Mouse (Mus musculus) MEL (cell line): Measurements from ENCODE around the gene Upk2. TPM values are rescaled to one million over a fixed set of nuclear protein-coding genes. Genes with fewer than 3 reads are reported as not detected.

Experiments
- DNase-seq: peaks from one replicate; pipeline ENCODE4 v3.0.0; 2011; ENCODE audit warnings: low read depth, low spot score
- H3K27ac ChIP-seq: 2 replicates; pipeline ENCODE4 v1.5.1; 2012; ENCODE audit warnings: low read depth, mild to moderate bottlenecking, control low read depth, low read length, moderate library complexity; ENCODE audit not compliant: control insufficient read depth
- H3K27me3 ChIP-seq, 2 experiments: fragments of 150-350 bp in 1 of 2; sonication (generic) in 1 of 2; 2 replicates each; pipeline ENCODE4 v1.6.1; 2012; ENCODE audit warnings: low read length in 2 of 2, mild to moderate bottlenecking in 2 of 2, improper control_type of control experiment in 1 of 2, moderate library complexity in 1 of 2; ENCODE audit not compliant: insufficient read depth in 2 of 2, control insufficient read depth in 1 of 2
- H3K36me3 ChIP-seq, 2 experiments: 2 replicates each; pipeline ENCODE4 v1.6.1; 2012 to 2014; ENCODE audit warnings: low read length in 2 of 2, improper control_type of control experiment in 1 of 2, inconsistent platforms in 1 of 2, mild to moderate bottlenecking in 1 of 2; ENCODE audit not compliant: insufficient read depth in 2 of 2, control insufficient read depth in 1 of 2
- H3K4me1 ChIP-seq, 2 experiments: fragments of 150-350 bp in 1 of 2; sonication (generic) in 1 of 2; 2 replicates each; pipeline ENCODE4 v1.6.1; 2012; ENCODE audit warnings: low read length in 2 of 2, improper control_type of control experiment in 1 of 2, mild to moderate bottlenecking in 1 of 2; ENCODE audit not compliant: insufficient read depth in 2 of 2, control insufficient read depth in 1 of 2
- H3K4me3 ChIP-seq, 2 experiments: fragments of 150-350 bp in 1 of 2; sonication (generic) in 1 of 2; 2 replicates each; pipeline ENCODE4 v1.5.1; 2012; ENCODE audit warnings: low read depth in 2 of 2, low read length in 2 of 2, mild to moderate bottlenecking in 2 of 2, moderate library complexity in 2 of 2, control low read depth in 1 of 2, improper control_type of control experiment in 1 of 2; ENCODE audit not compliant: control insufficient read depth in 1 of 2, insufficient read depth in 1 of 2
- H3K79me2 ChIP-seq: 2 replicates; pipeline ENCODE4 v1.6.1; 2012; ENCODE audit warnings: mild to moderate bottlenecking, low read length, moderate library complexity; ENCODE audit not compliant: control insufficient read depth, poor library complexity, insufficient read depth
- H3K9ac ChIP-seq: 2 replicates; pipeline ENCODE4 v1.6.1; 2012; ENCODE audit warnings: low read depth, mild to moderate bottlenecking, control low read depth, low read length, moderate library complexity; ENCODE audit not compliant: control insufficient read depth, poor library complexity, severe bottlenecking
- H3K9me3 ChIP-seq: fragments of 150-350 bp; sonication (generic); replicated peaks from 2 replicates; pipeline ENCODE4 v1.6.1; 2012; ENCODE audit warnings: mild to moderate bottlenecking, low read length, improper control_type of control experiment, moderate library complexity; ENCODE audit not compliant: insufficient read depth
- BHLHE40 ChIP-seq: IDR thresholded peaks from 2 replicates; pipeline ENCODE4 v1.6.1; 2012; ENCODE audit warnings: low read depth, mild to moderate bottlenecking, inconsistent platforms, low read length, improper control_type of control experiment, borderline replicate concordance
- CTCF ChIP-seq, 3 experiments: IDR thresholded peaks in 2 of 3; conservative IDR thresholded peaks in 1 of 3; 2 replicates each; pipeline ENCODE4 v1.5.1; 2011 to 2012; ENCODE audit warnings: low read length in 3 of 3, low read depth in 2 of 3, mild to moderate bottlenecking in 2 of 3, improper control_type of control experiment in 1 of 3, inconsistent platforms in 1 of 3, mixed read lengths in 1 of 3, moderate library complexity in 1 of 3; ENCODE audit not compliant: control insufficient read depth in 1 of 3, insufficient read depth in 1 of 3, poor library complexity in 1 of 3, severe bottlenecking in 1 of 3
- EP300 ChIP-seq, 2 experiments: IDR thresholded peaks; 2 replicates each; pipeline ENCODE4 v1.6.1; 2011; ENCODE audit warnings: improper control_type of control experiment in 2 of 2, low read length in 2 of 2, low read depth in 1 of 2, mild to moderate bottlenecking in 1 of 2
- ETS1 ChIP-seq: IDR thresholded peaks from 2 replicates; pipeline ENCODE4 v1.6.1; 2012; ENCODE audit warnings: low read depth, mild to moderate bottlenecking, inconsistent platforms, low read length, improper control_type of control experiment, moderate library complexity
- MAX ChIP-seq: IDR thresholded peaks from 2 replicates; pipeline ENCODE4 v1.6.1; 2011; ENCODE audit warnings: low read length, improper control_type of control experiment
- MAZ ChIP-seq: IDR thresholded peaks from 2 replicates; pipeline ENCODE4 v1.6.1; 2012; ENCODE audit warnings: low read depth, mild to moderate bottlenecking, inconsistent platforms, low read length, improper control_type of control experiment
- MXI1 ChIP-seq: IDR thresholded peaks from 2 replicates; pipeline ENCODE4 v1.6.1; 2011; ENCODE audit warnings: mild to moderate bottlenecking, low read depth, low read length, improper control_type of control experiment
- MYC ChIP-seq: IDR thresholded peaks from 2 replicates; pipeline ENCODE4 v1.6.1; 2011; ENCODE audit warnings: low read depth, mild to moderate bottlenecking, low read length, improper control_type of control experiment, moderate library complexity
- NELFE ChIP-seq: IDR thresholded peaks from 2 replicates; pipeline ENCODE4 v1.6.1; 2011; ENCODE audit warnings: low read depth, low read length, improper control_type of control experiment
- POLR2A ChIP-seq, 2 experiments: IDR thresholded peaks; 2 replicates each; pipeline ENCODE4 v1.6.1; 2011 to 2012; ENCODE audit warnings: low read length in 2 of 2, mild to moderate bottlenecking in 2 of 2, control low read depth in 1 of 2, improper control_type of control experiment in 1 of 2, low read depth in 1 of 2, moderate library complexity in 1 of 2; ENCODE audit not compliant: control insufficient read depth in 1 of 2, insufficient read depth in 1 of 2, poor library complexity in 1 of 2
- POLR2AphosphoS2 ChIP-seq: IDR thresholded peaks from 2 replicates; pipeline ENCODE4 v1.6.1; 2011; ENCODE audit warnings: low read length, improper control_type of control experiment
- POLR2AphosphoS5 ChIP-seq: IDR thresholded peaks from 2 replicates; pipeline ENCODE4 v1.6.1; 2012; ENCODE audit warnings: low read depth, borderline replicate concordance, mild to moderate bottlenecking, inconsistent platforms, low read length, moderate library complexity, mixed read lengths
- RAD21 ChIP-seq: IDR thresholded peaks from 2 replicates; pipeline ENCODE4 v1.6.1; 2011; ENCODE audit warnings: mild to moderate bottlenecking, low read depth, low read length, improper control_type of control experiment
- RCOR1 ChIP-seq: IDR thresholded peaks from 2 replicates; pipeline ENCODE4 v1.6.1; 2012; ENCODE audit warnings: low read depth, mild to moderate bottlenecking, inconsistent platforms, low read length, improper control_type of control experiment
- UBTF ChIP-seq: IDR thresholded peaks from 2 replicates; pipeline ENCODE4 v1.6.1; 2012; ENCODE audit warnings: low read depth, mild to moderate bottlenecking, inconsistent platforms, low read length, improper control_type of control experiment, moderate library complexity, borderline replicate concordance; ENCODE audit not compliant: insufficient read depth
- USF2 ChIP-seq, 2 experiments: IDR thresholded peaks; 2 replicates each; pipeline ENCODE4 v1.6.1; 2011 to 2012; ENCODE audit warnings: improper control_type of control experiment in 2 of 2, low read length in 2 of 2, borderline replicate concordance in 1 of 2, inconsistent platforms in 1 of 2, low read depth in 1 of 2, mild to moderate bottlenecking in 1 of 2; ENCODE audit not compliant: insufficient read depth in 1 of 2
- ZC3H11A ChIP-seq: IDR thresholded peaks from 2 replicates; pipeline ENCODE4 v1.6.1; 2012; ENCODE audit warnings: low read depth, mild to moderate bottlenecking, inconsistent platforms, low read length, improper control_type of control experiment
- ZKSCAN1 ChIP-seq: IDR thresholded peaks from 2 replicates; pipeline ENCODE4 v1.6.1; 2012; ENCODE audit warnings: low read depth, mild to moderate bottlenecking, inconsistent platforms, low read length, improper control_type of control experiment, moderate library complexity
- ZNF384 ChIP-seq: IDR thresholded peaks from 2 replicates; pipeline ENCODE4 v1.6.1; 2012; ENCODE audit warnings: low read depth, mild to moderate bottlenecking, inconsistent platforms, low read length, improper control_type of control experiment
- polyA plus RNA-seq, 2 experiments: library from polyadenylated mRNA; stranded (reverse) in 1 of 2; unstranded in 1 of 2; fragments of >175 nt in 1 of 2; fragments of >200 nt in 1 of 2; gene quantifications; 2 replicates each; pipeline versions ENCODE4 v1.2.1 to v1.2.4; 2012; ENCODE audit warnings: low replicate concordance in 2 of 2, low read depth in 1 of 2; ENCODE audit not compliant: insufficient read length in 2 of 2, insufficient read depth in 1 of 2, missing spikeins in 1 of 2
- total RNA-seq: library from RNA; depleted of rRNA; stranded (reverse); fragments of 300-350 nt; gene quantifications from 2 replicates; pipeline ENCODE4 v1.2.3, GENCODE M21; 2012

The Upk2 gene
- total and polyA plus RNA-seq, 3 experiments, result not detected

- H3K4me3 ChIP-seq, result no peak overlapping the region
- peaks cover 0 to 8% of the 10 kb centered on the region in 2 experiments; a peak in 2 of 4 replicates for H3K4me1 ChIP-seq
- H3K36me3 ChIP-seq, result peaks cover 0 to 5% of the 10 kb centered on the region in 2 experiments; a peak in 1 of 4 replicates
- H3K9ac ChIP-seq, result no peak overlapping the region
- no peaks in the 10 kb centered on the region for H3K9me3 ChIP-seq
- H3K79me2 ChIP-seq, result no peaks in the 10 kb centered on the region
- no peak overlapping the region for H3K27ac ChIP-seq
- TF ChIP-seq RCOR1 (no peak), ETS1 (no peak), CTCF (IDR thresholded peaks at IDR 0.05 in 2 of 3, conservative IDR thresholded peaks at IDR 0.05 in 1 of 3; ENCODE audit: control insufficient read depth in 1 of 3, insufficient read depth in 1 of 3, low read depth in 2 of 3, low read length in 3 of 3, poor library complexity in 1 of 3, severe bottlenecking in 1 of 3) (no peak), RAD21 (no peak), USF2 (IDR thresholded peaks at IDR 0.05; ENCODE audit: borderline replicate concordance in 1 of 2, insufficient read depth in 1 of 2, low read depth in 1 of 2, low read length in 2 of 2) (no peak), UBTF (no peak), MYC (no peak), NELFE (no peak), MAX (no peak), MXI1 (no peak), BHLHE40 (no peak), MAZ (no peak), POLR2AphosphoS2 (no peak), ZNF384 (no peak), POLR2A (IDR thresholded peaks at IDR 0.05; ENCODE audit: control insufficient read depth in 1 of 2, insufficient read depth in 1 of 2, low read depth in 1 of 2, low read length in 2 of 2, poor library complexity in 1 of 2) (no peak), EP300 (IDR thresholded peaks at IDR 0.05; ENCODE audit: low read depth in 1 of 2, low read length in 2 of 2) (no peak), ZC3H11A (no peak), ZKSCAN1 (no peak), POLR2AphosphoS5 (no peak)
- no peaks in the 10 kb centered on the region for H3K27me3 ChIP-seq
- no peak for DNase-seq
Observed at GRCm38 (mm10) chr9:44499356-44500162, 44.8 kb upstream of the Upk2 start.
